Mouse (Mus musculus) layer of hippocampus, postnatal 36 days (tissue): ENCODE measurements around the gene Psmg3. TPM values are rescaled to one million over a fixed set of nuclear protein-coding genes. Genes with fewer than 3 reads are reported as not detected.

Source experiments
- DNase-seq, 2 experiments: peaks; one replicate each; pipeline ENCODE4 v3.0.0; 2022
- total RNA-seq, 2 experiments: library from RNA; stranded (reverse); gene quantifications; 2 replicates each; pipeline ENCODE4 v1.2.3; 2021

Psmg3 gene
- total RNA-seq, 2 experiments from 2014 or later, result 18.4 to 19.9 TPM

DNA sequence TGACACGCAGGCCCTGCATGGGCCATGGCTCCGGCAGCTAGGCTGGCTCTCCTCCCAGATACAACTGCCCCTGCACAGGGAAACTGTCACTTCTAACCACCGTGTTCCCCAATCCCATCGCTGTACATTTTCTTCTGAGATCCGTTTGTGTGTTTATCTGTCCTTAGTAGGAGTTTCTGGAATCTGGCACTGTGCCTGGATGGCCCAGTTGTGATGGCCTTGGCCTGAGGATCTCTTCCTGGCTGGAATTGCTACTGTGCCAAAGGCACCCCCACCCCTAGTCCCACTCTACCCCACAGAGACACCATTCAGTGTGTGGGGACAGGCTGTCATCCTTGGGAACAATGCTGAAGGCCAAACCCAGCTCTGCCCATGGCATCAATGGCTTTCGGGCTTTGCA, 10.7 kb downstream of the Psmg3 start:
- DNase-seq, result no peak

- DNase-seq, result no peak
Observed at GRCm38 (mm10) chr5:139813963-139814381, 12.7 kb downstream of the Psmg3 start.

- DNase-seq, result no peak
Observed at GRCm38 (mm10) chr5:139813126-139813490, 13.6 kb downstream of the Psmg3 start.

DNA sequence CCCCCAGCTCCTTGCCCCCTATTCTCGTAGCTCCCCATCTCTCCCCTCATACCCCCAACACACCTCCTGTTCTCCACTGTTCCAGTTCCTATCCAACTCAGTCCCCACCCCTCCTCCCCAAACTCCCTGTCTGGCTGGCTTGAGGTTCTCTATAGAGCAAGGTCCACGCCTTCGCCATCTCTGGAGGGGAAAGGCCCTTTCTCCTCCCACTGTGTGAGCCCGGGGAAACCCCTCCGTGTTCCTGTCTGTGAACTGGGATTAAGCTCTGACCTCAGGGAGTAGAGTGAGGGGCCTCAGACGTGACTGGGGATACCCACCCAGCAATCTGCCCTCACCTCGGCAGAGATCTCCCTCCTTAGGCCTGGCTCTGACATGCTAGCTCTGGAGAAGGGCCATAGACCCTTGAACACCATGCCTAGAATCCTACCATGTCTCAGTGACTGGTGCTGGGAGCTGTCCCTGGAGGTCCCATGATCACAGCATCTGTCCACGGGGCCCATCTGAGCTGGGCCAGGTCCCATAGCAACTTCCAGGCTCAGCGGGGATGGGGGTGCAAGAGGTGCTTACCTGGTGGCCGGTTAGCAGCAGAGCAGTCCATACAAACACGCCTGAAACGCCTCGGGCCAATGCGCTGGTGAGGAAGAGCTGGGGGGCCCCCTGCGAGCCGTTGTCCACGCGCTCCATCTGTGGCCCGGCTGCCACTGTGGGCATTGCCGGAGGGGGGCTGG, 14.1 kb downstream of the Psmg3 start:
- no peak for DNase-seq

GRCm38 (mm10) chr5:139811677-139812397, 14.8 kb downstream of the Psmg3 start:
- DNase-seq, result no peak

- no peak for DNase-seq
Observed at GRCm38 (mm10) chr5:139809397-139809796, 17.3 kb downstream of the Psmg3 start.

DNA sequence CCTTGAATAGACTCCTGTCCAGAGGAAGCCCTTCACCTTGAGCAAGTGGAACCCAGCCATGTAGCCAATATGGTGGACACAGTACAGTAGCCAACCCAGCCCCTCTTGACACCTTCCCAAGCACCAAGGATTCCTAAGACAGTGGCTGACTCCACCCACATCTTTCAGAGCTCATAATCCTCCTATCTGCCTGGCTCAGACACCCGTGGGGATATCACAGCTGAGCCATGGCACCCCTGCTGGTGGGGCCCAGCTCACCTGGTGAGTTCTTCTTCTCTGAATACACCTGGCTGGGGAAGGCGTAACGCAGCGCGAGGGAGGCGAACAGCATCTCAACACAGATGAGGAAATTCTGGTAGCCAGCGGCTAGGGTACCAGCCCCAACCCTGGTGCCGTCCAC, 20.8 kb downstream of the Psmg3 start:
- no peak for DNase-seq

GRCm38 (mm10) chr5:139804573-139805111, 22.0 kb downstream of the Psmg3 start:
- no peak for DNase-seq

DNA sequence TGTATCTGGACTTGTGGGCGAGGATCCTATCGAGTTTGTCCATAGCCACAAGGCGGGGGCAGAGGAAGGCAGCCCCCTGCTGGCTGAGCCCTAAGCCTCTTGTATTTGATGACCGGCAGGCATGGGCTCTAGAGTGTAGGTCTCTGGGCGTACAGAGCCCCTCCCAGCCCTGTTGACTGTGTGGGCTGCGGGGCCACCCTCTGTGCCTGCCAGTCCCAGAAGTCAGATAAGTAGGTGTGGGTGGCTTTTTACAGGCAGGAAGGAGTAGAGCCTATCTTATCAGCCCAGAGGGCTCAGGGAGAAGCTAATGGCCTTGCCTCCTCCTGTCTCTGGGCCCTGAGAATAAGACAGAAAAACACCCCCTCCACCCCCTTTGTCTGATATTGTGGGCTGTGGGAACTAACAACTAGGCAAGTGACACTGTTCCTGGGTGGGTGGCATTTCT, 22.6 kb downstream of the Psmg3 start:
- DNase-seq, result no peak

GRCm38 (mm10) chr5:139803601-139804102, 23.0 kb downstream of the Psmg3 start:
- no peak for DNase-seq

- DNase-seq, result no peak
Observed at GRCm38 (mm10) chr5:139803165-139803564, 23.5 kb downstream of the Psmg3 start.

GRCm38 (mm10) chr5:139801880-139802279, 24.8 kb downstream of the Psmg3 start:
- DNase-seq, result no peak

GRCm38 (mm10) chr5:139801231-139801630, 25.5 kb downstream of the Psmg3 start:
- no peak for DNase-seq

GRCm38 (mm10) chr5:139799801-139800590, 26.7 kb downstream of the Psmg3 start:
- no peak for DNase-seq

DNA sequence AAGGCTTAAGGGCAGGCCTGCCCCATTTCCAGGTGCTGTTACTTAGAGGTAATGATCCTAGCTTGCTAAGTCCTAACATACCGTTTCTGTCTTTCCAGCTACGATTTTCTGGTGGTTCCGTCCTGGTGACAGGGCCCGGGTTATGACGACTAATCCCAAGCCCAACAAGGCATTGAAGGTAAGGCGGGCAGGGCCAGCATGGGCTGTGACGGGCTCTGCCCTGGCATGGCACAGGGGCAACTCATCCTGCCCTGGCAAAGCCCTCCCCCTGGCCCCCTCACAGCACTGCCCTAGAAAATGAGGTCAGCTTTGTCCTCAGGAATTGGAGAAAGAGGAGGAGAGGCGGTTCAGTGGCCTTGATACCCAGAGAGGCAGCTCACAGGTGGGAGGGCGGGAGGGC, 27.6 kb downstream of the Psmg3 start:
- DNase-seq, result no peak

GRCm38 (mm10) chr5:139798168-139798900, 28.4 kb downstream of the Psmg3 start:
- no peak for DNase-seq

GRCm38 (mm10) chr5:139797473-139798167, 29.1 kb downstream of the Psmg3 start:
- peak; percentile 79 to 81 for DNase-seq

DNA sequence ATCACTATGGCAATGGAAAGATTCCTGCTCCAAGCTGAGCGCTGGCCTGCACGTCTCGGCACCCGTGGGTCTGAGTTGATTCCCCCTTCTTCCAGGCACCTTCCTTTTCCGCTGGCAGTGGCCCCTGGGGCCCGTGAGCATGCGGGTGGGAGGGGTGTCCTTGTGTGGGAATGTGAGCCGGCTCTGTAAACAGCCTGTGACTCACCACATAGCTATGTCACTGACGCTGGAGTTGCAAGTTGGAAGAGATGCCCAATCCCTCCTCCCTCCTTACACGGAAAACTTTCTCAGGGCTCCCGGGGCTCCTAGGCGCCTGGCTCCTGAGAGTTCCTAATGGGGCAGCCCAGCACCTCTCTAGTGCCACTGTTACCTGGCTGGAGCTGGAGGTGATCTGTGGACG, 29.8 kb downstream of the Psmg3 start:
- peak; percentile 48 to 50 for DNase-seq

GRCm38 (mm10) chr5:139796001-139796620, 30.6 kb downstream of the Psmg3 start:
- no peak for DNase-seq

- no peak for DNase-seq
Observed at GRCm38 (mm10) chr5:139794938-139795337, 31.7 kb downstream of the Psmg3 start.

DNA sequence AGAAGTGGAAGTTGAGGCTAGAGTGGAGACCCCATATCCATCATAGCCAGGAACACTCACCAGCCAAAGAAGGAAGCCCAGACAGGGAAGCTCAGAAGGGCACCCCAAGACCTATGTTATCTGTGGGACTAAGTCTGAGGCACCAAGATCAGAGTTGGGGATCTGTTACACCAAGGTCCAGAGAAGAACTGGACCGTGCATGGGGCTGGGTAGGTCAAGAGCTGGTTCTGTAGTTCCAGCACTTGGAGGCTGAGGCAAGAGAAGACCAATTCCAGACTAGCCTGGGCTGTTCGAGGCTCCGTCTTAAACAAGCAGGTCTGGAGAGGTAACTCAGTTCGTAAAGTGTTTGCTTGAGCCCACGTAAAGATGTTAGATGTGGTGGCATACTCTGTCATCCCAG, 32.5 kb downstream of the Psmg3 start:
- no peak for DNase-seq
